Mouse (Mus musculus): ENCODE measurements around the gene Vmn1r226.

Vmn1r226 gene

GRCm38 (mm10) chr17:20682543-20682942 is at the start of gene Vmn1r226:
TSS of gene Vmn1r226 (plus strand) at chr17:20682843.
- no peak for DNase-seq (ENCODE audit: low spot score in 2 of 2)

- DNase-seq (ENCODE audit: low spot score in 2 of 2): no peak
Observed at GRCm38 (mm10) chr17:20729543-20729942, 46.9 kb downstream of the Vmn1r226 start, which contains the start of gene Vmn1r227. TSS of gene Vmn1r227 (plus strand) at chr17:20729843.
